Comparison of ENCODE assay signal across 8 mouse cellular contexts in the genomic region with DNA sequence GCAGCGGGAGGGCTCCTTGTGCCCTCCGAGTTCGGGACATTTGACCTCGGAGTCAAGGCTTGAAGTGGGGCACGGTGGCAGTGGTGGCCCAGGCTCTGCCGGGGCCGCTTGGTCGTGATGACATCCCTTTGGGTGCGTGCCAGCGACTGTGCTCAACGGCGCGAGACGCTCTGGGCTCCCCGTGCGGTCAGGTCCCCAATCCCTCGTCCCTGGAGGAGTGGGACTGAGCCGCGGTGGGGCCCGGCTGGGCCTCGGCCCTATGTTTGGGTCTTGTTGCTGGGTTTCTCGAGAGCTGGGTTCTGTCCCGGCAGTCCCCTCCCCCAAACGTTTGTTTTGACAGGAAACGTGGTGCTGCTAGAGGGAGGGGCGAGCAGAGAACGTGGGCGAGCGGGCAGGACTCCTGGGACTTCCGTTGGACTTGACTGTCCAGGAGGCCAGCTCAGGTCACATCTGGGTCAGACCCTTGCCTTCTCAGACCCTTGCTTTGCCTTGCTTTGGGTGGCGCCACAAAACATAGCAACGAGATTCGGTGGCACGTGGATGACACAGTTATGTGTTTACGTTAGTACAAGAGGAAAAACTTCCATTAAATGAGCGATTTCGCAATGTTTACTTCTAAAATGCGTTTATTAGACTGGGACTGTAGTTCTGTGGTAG. TPM values are rescaled to one million over a fixed set of nuclear protein-coding genes. Genes with fewer than 3 reads are reported as not detected.
DNase-seq lines count a peak whose midpoint lies in the region; ATAC-seq and TF ChIP-seq lines count a peak whose summit lies in the region.

No protein-coding gene starts in this region.

- peak overlapping the region; percentile 67 for H3K27ac ChIP-seq in bone marrow macrophage, adult 2 months (ENCODE audit: insufficient read depth, low read depth, low read length)
- peak overlapping the region; percentile 78 for H3K27ac ChIP-seq in heart, embryonic 11.5 days (ENCODE audit: low read depth, low read length)
- H3K27ac ChIP-seq in kidney, postnatal 0 days, result peak overlapping the region; percentile 91
- peak overlapping the region; percentile 20; the same call in 1 of the 2 replicates for H3K27ac ChIP-seq in liver, embryonic 11.5 days (ENCODE audit: low read depth, low read length)

- peak overlapping the region; percentile 94 for H3K4me2 ChIP-seq in heart, embryonic 11.5 days
- peak overlapping the region; percentile 98 for H3K4me2 ChIP-seq in kidney, postnatal 0 days (ENCODE audit: low read length)
- peak overlapping the region; percentile 99 for H3K4me2 ChIP-seq in liver, embryonic 11.5 days
- peak overlapping the region; percentile 86 for H3K4me2 ChIP-seq in myocyte (ENCODE audit: low read depth)

- peak overlapping the region; percentile 5 for H3ac ChIP-seq in myocyte (ENCODE audit: control insufficient read depth, insufficient read length)

- H3K9me3 ChIP-seq in erythroblast, embryonic 14.5 days (ENCODE audit: control insufficient read depth, low read length), result no peaks in the 10 kb centered on the region
- H3K9me3 ChIP-seq in heart, embryonic 11.5 days (replicated peaks; ENCODE audit: control insufficient read depth, low read length), result no peaks in the 10 kb centered on the region
- no peaks in the 10 kb centered on the region for H3K9me3 ChIP-seq in kidney, postnatal 0 days (replicated peaks; ENCODE audit: low read length)
- H3K9me3 ChIP-seq in liver, embryonic 11.5 days (ENCODE audit: control insufficient read depth, low read length), result no peaks in the 10 kb centered on the region

- TF ChIP-seq CTCF in bone marrow macrophage, adult 2 months (IDR thresholded peaks at IDR 0.05; ENCODE audit: low read depth, low read length), result no peak
- TF ChIP-seq CTCF in kidney, postnatal 0 days (IDR thresholded peaks at IDR 0.05; ENCODE audit: low read depth), result no peak

- H3K9ac ChIP-seq in heart, embryonic 11.5 days (ENCODE audit: low read depth, low read length), result peak overlapping the region; percentile 79
- peak overlapping the region; percentile 85 for H3K9ac ChIP-seq in kidney, postnatal 0 days (ENCODE audit: low read depth, low read length)
- peak overlapping the region; percentile 44 for H3K9ac ChIP-seq in liver, embryonic 11.5 days (ENCODE audit: low read depth, low read length)

- H3K27me3 ChIP-seq in erythroblast, embryonic 14.5 days (ENCODE audit: control insufficient read depth), result peaks cover 19% of the 10 kb centered on the region
- no peaks in the 10 kb centered on the region for H3K27me3 ChIP-seq in heart, embryonic 11.5 days (ENCODE audit: control insufficient read depth, insufficient read depth, low read length)
- no peaks in the 10 kb centered on the region for H3K27me3 ChIP-seq in kidney, postnatal 0 days (ENCODE audit: insufficient read depth, low read length)
- no peaks in the 10 kb centered on the region for H3K27me3 ChIP-seq in liver, embryonic 11.5 days (replicated peaks; ENCODE audit: control insufficient read depth, insufficient read depth, low read length)
- H3K27me3 ChIP-seq in myocyte (ENCODE audit: control insufficient read depth, insufficient read depth, insufficient read length), result peaks cover 4% of the 10 kb centered on the region

- H3K79me2 ChIP-seq in myocyte (ENCODE audit: control insufficient read depth, insufficient read depth), result no peaks in the 10 kb centered on the region

- peak; percentile 89 to 90 for DNase-seq in B cell, adult 2 months
- DNase-seq in kidney, postnatal 0 days (ENCODE audit: low spot score), result peak; percentile 88
- DNase-seq in liver, embryonic 11.5 days (ENCODE audit: low spot score), result peak; percentile 71
- peak; percentile 73 to 90 for DNase-seq in spleen, postnatal 4 days (ENCODE audit: low spot score in 2 of 2)

- peaks cover 2% of the 10 kb centered on the region for H3K36me3 ChIP-seq in erythroblast, embryonic 14.5 days (ENCODE audit: control insufficient read depth)
- no peaks in the 10 kb centered on the region for H3K36me3 ChIP-seq in heart, embryonic 11.5 days (ENCODE audit: control insufficient read depth, insufficient read depth, low read length)
- H3K36me3 ChIP-seq in kidney, postnatal 0 days (ENCODE audit: insufficient read depth, low read length), result no peaks in the 10 kb centered on the region
- H3K36me3 ChIP-seq in liver, embryonic 11.5 days (ENCODE audit: control insufficient read depth, insufficient read depth, low read length), result no peaks in the 10 kb centered on the region
- no peaks in the 10 kb centered on the region for H3K36me3 ChIP-seq in myocyte (ENCODE audit: control insufficient read depth, insufficient read depth)

- TF ChIP-seq POLR2A in bone marrow macrophage, adult 2 months (IDR thresholded peaks at IDR 0.05; ENCODE audit: borderline replicate concordance, low read depth, low read length), result no peak
- TF ChIP-seq POLR2A in myocyte (IDR thresholded peaks at IDR 0.05; ENCODE audit: insufficient read length, low read depth), result no peak

- H3K4me3 ChIP-seq in bone marrow macrophage, adult 2 months (ENCODE audit: insufficient read depth, low read length), result peak overlapping the region; percentile 76
- peak overlapping the region; percentile 86 for H3K4me3 ChIP-seq in erythroblast, embryonic 14.5 days (replicated peaks)
- peak overlapping the region; percentile 93 for H3K4me3 ChIP-seq in heart, embryonic 11.5 days (ENCODE audit: low read depth, low read length)
- H3K4me3 ChIP-seq in kidney, postnatal 0 days (replicated peaks; ENCODE audit: low read depth, low read length), result peak overlapping the region; percentile 97
- H3K4me3 ChIP-seq in liver, embryonic 11.5 days (ENCODE audit: low read depth, low read length), result peak overlapping the region; percentile 88
- peak overlapping the region; percentile 54 for H3K4me3 ChIP-seq in myocyte

- H3K4me1 ChIP-seq in bone marrow macrophage, adult 2 months (ENCODE audit: control insufficient read depth, insufficient read depth, low read length), result peaks cover 37% of the 10 kb centered on the region
- peaks cover 72% of the 10 kb centered on the region for H3K4me1 ChIP-seq in erythroblast, embryonic 14.5 days (ENCODE audit: control insufficient read depth)
- H3K4me1 ChIP-seq in heart, embryonic 11.5 days (ENCODE audit: control insufficient read depth, insufficient read depth, low read length), result peaks cover 16% of the 10 kb centered on the region
- peaks cover 14% of the 10 kb centered on the region; the same call in 1 of the 2 replicates for H3K4me1 ChIP-seq in kidney, postnatal 0 days (replicated peaks; ENCODE audit: insufficient read depth, low read length)
- peaks cover 12% of the 10 kb centered on the region for H3K4me1 ChIP-seq in liver, embryonic 11.5 days (replicated peaks; ENCODE audit: control insufficient read depth, insufficient read depth, low read length)

- whole genome bisulfite sequencing in heart, embryonic 11.5 days (ENCODE audit: insufficient replicate concordance), result 3% methylated on average over 38 of the region's 38 CpGs
- WGBS in kidney, postnatal 0 days, result 1% methylated on average over 38 of the region's 38 CpGs
- WGBS in liver, embryonic 11.5 days, result 2% methylated on average over 38 of the region's 38 CpGs

- ATAC-seq in heart, embryonic 11.5 days (replicated peaks; ENCODE audit: insufficient number of reproducible peaks, low FRiP score, low TSS enrichment), result peak; percentile 19; the same call in 1 of the 2 replicates
- ATAC-seq in kidney, postnatal 0 days (replicated peaks; ENCODE audit: low FRiP score, low read depth), result peak; percentile 54
- peak; percentile 0; the same call in 1 of the 2 replicates for ATAC-seq in liver, embryonic 11.5 days (replicated peaks; ENCODE audit: low FRiP score)

TF ChIP-seq in myocyte, 11 proteins besides CTCF, POLR2A, EP300 and RAD21:
- TF ChIP-seq CEBPB (IDR thresholded peaks at IDR 0.05; ENCODE audit: insufficient read depth, poor library complexity, severe bottlenecking) (0 out of 2 replicates have a peak, but pooled peaks have one; percentile 26), E2F4 (IDR thresholded peaks at IDR 0.05; ENCODE audit: insufficient read depth) (no peak)

RNA-seq across cellular contexts. Expression of a gene that starts 0.8 kb away (rescaled TPM):
- polyA plus RNA-seq in bone marrow macrophage, adult 2 months (2012; ENCODE audit: insufficient read depth, insufficient read length, missing spikeins), result 53.1 and 57.5 TPM in 2 replicates
- polyA plus RNA-seq in erythroblast, embryonic 14.5 days (2012), result 0.63 TPM in 2 replicates
- 15.2 and 16.6 TPM in 2 replicates for polyA plus RNA-seq in heart, embryonic 11.5 days (2014; fragmentation: Nextera tagmentation; extraction: Ambion mirVana)
- polyA plus RNA-seq in kidney, postnatal 0 days (2015; fragmentation: Nextera tagmentation; extraction: Ambion mirVana), result 25.2 and 27.0 TPM in 2 replicates
- 4.7 and 5.7 TPM in 2 replicates for polyA plus RNA-seq in liver, embryonic 11.5 days (2014; fragmentation: Nextera tagmentation; extraction: Ambion mirVana)
- polyA plus RNA-seq in myocyte (2012; fragmentation: generic; extraction: Trizol), result 10.3 TPM

RNA-seq across cellular contexts. Expression of a gene that starts 43.3 kb away (rescaled TPM):
- polyA plus RNA-seq in bone marrow macrophage, adult 2 months (2012; ENCODE audit: insufficient read depth, insufficient read length, missing spikeins), result 19.2 and 19.9 TPM in 2 replicates
- polyA plus RNA-seq in erythroblast, embryonic 14.5 days (2012), result 0.04 and 0.11 TPM in 2 replicates
- 103 and 113 TPM in 2 replicates for polyA plus RNA-seq in heart, embryonic 11.5 days (2014; fragmentation: Nextera tagmentation; extraction: Ambion mirVana)
- 75.6 and 77.9 TPM in 2 replicates for polyA plus RNA-seq in kidney, postnatal 0 days (2015; fragmentation: Nextera tagmentation; extraction: Ambion mirVana)
- 39.4 and 41.5 TPM in 2 replicates for polyA plus RNA-seq in liver, embryonic 11.5 days (2014; fragmentation: Nextera tagmentation; extraction: Ambion mirVana)
- 58.8 TPM for polyA plus RNA-seq in myocyte (2012; fragmentation: generic; extraction: Trizol)

RNA-seq across cellular contexts. Expression of a gene that starts 44.9 kb away (rescaled TPM):
- 11.1 and 15.4 TPM in 2 replicates for polyA plus RNA-seq in bone marrow macrophage, adult 2 months (2012; ENCODE audit: insufficient read depth, insufficient read length, missing spikeins)
- polyA plus RNA-seq in erythroblast, embryonic 14.5 days (2012), result 0.27 and 0.47 TPM in 2 replicates
- 12.5 and 14.4 TPM in 2 replicates for polyA plus RNA-seq in heart, embryonic 11.5 days (2014; fragmentation: Nextera tagmentation; extraction: Ambion mirVana)
- 10.6 and 11.4 TPM in 2 replicates for polyA plus RNA-seq in kidney, postnatal 0 days (2015; fragmentation: Nextera tagmentation; extraction: Ambion mirVana)
- polyA plus RNA-seq in liver, embryonic 11.5 days (2014; fragmentation: Nextera tagmentation; extraction: Ambion mirVana), result 15.8 and 16.5 TPM in 2 replicates
- polyA plus RNA-seq in myocyte (2012; fragmentation: generic; extraction: Trizol), result 8.5 TPM

Comparison
In these comparisons a context has a peak if more than half of its experiments do, and no peak if none do; other contexts are left out.
1. Peak in every context shown above with its lines: DNase-seq, ATAC-seq, H3K4me3 ChIP-seq and H3K27ac ChIP-seq.
2. H3K27ac ChIP-seq: peak in every context shown above with its lines; median percentile 91 in kidney, postnatal 0 days; 78 in heart, embryonic 11.5 days; 67 in bone marrow macrophage, adult 2 months; 20 in liver, embryonic 11.5 days.
3. ATAC-seq: peak in every context shown above with its lines; median percentile 54 in kidney, postnatal 0 days; 19 in heart, embryonic 11.5 days; 0 in liver, embryonic 11.5 days.
4. RNA of a gene that starts 43.3 kb away (polyA plus RNA-seq): 103 to 113 TPM in heart, embryonic 11.5 days, 75.6 to 77.9 TPM in kidney, postnatal 0 days, 58.8 TPM in myocyte (single experiment), 39.4 to 41.5 TPM in liver, embryonic 11.5 days and 19.2 to 19.9 TPM in bone marrow macrophage, adult 2 months; 0.04 to 0.11 TPM in erythroblast, embryonic 14.5 days; every median in the first group is over 10 times any median in the second.